Mouse (Mus musculus) left cerebral cortex, postnatal 14 days (tissue): ENCODE results near the gene Fgf10. TPM values are rescaled to one million over a fixed set of nuclear protein-coding genes. Genes with fewer than 3 reads are reported as not detected.

Experiments used
- DNase-seq, 2 experiments: peaks; one replicate each; pipeline ENCODE4 v3.0.0; 2021 to 2022; ENCODE audit warnings: low spot score in 2 of 2, mixed read lengths in 1 of 2
- intact Hi-C: fragments of 180-260 bp; cut with DNase I; formaldehyde crosslinking; loops from one replicate; pipeline ENCODE4 v1.15.1; 2025
- total RNA-seq, 2 experiments: library from RNA; stranded (reverse); gene quantifications; 2 replicates each; pipeline ENCODE4 v1.2.3; 2021

The Fgf10 gene
- total RNA-seq, 2 experiments from 2014 or later, result 3.9 to 4.0 TPM

DNA sequence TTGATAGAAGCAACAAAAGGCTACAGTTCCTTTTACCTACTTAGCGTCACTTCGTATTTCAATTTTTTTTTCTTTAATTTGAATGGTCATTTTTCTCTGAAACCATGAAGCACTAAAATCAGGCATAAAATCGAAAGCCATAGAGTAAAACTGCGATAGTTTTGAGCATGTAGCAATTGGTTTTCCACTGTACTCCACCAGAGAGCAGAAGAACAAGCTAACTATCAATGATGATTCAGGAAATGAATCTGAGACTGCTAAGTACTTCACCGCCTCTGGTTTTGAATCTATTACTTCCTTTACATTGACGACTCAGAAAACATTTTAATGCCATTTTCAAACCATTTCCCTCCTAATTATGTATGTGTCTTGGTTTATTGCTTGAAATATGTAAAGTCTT, 150.2 kb downstream of the Fgf10 start:
- intact Hi-C loops, result no loop called here
- no peak for DNase-seq

- no peak for DNase-seq
- intact Hi-C loops, result no loop called here
These were observed 153.5 kb downstream of the Fgf10 start for GRCm38 (mm10) chr13:118823113-118823512.

GRCm38 (mm10) chr13:118825102-118825501, 155.5 kb downstream of the Fgf10 start:
- no peak for DNase-seq
- intact Hi-C loops, result no loop called here

GRCm38 (mm10) chr13:118828604-118829381, 159.2 kb downstream of the Fgf10 start:
- intact Hi-C loops, result no loop called here
- no peak for DNase-seq

DNA sequence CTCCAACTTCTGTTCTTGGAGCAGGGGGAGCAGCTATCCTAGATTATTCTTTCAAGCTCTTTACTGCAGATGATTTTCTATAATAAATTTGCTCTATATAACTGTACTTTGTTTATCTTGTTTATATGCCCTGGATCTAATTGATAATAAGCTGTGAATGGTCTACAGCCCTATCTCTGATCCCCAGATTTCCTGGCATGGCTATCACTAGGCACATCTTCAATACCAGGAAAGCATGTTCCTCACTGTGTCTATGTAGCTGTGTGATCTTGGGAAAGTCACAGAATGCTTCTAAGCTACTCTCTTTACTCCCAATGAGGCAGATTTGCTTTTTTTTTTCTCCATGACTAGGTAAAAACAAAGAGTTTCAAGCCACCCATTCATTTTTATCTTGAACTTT, 164.4 kb downstream of the Fgf10 start:
- DNase-seq, result no peak
- intact Hi-C loops, result no loop called here

- intact Hi-C loops, result no loop called here
- DNase-seq, result no peak
These were observed 165.5 kb downstream of the Fgf10 start for GRCm38 (mm10) chr13:118835078-118835477.
